Mouse (Mus musculus): ENCODE data around the gene Atp1b1. TPM values are rescaled to one million over a fixed set of nuclear protein-coding genes. Genes with fewer than 3 reads are reported as not detected.

The Atp1b1 gene
- total and polyA plus RNA-seq, 3 experiments, result 0.17 to 0.32 (median 0.23) TPM

DNA sequence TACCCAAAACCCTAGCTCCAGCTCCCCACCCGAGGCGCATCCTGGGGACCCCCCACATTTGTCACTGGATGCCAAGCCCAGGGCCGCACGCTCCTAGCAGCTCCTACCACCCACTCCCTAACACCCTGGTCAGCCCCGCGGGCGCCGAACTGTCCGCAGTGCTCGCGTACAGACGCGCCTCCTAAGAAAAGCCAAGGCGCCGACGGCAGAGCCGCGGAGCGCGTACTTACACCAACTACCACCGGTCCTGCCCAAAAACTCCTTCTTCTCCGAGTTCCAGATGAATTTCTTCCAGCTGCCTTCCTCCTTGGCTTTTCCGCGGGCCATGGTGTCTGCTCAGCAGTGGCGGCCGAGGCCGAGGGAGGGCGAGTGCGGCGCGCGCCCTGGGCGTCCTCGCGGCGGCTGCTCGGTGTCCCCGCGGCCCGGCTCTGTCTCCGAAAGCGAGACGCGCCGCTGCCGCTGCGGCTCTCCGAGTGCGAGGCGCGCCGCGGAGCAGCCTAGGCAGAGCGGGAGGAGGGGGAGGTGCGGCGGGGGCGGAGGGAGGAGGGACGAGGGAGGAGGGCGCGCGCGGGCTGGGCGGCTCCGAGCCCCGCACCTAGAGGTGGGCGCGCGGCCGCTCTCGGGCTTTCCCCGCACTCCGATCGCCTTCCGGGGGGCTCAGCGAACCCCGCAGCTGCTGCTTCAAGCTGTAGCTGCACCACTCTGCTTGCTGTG is 467 bp downstream of the Atp1b1 start:
- H3K36me3 ChIP-seq (replicated peaks in 1 of 2; ENCODE audit: control insufficient read depth in 1 of 2, insufficient read depth in 1 of 2, low read length in 1 of 2), result no peaks in the 10 kb centered on the region
- H3K27ac ChIP-seq (ENCODE audit: insufficient read depth, low read depth), result no peak overlapping the region
- no peak overlapping the region for H3K9ac ChIP-seq (ENCODE audit: insufficient read depth, low read depth)
- DNase-seq (ENCODE audit: extremely low read depth), result no peak
- H3K27me3 ChIP-seq (replicated peaks), result peaks cover 29% of the 10 kb centered on the region
- H3K9me3 ChIP-seq (replicated peaks; ENCODE audit: low read length), result no peaks in the 10 kb centered on the region
- no peaks in the 10 kb centered on the region for H3K79me2 ChIP-seq (replicated peaks; ENCODE audit: control insufficient read depth, extremely low read depth, insufficient read depth, poor library complexity, severe bottlenecking)
- in situ Hi-C loops (cut with MboI; ENCODE audit: low pct_ligation_motif_present, low pct_unique_long_range_greater_than_20kb, low sequenced_read_pairs), result no loop called here
- H3K4me3 ChIP-seq (replicated peaks in 1 of 3; ENCODE audit: low read depth in 2 of 3, low read length in 2 of 3, poor library complexity in 1 of 3), result peak overlapping the region in 2 of 3 experiments; percentile 41 to 62
- H3K4me1 ChIP-seq (ENCODE audit: control insufficient read depth in 1 of 2, insufficient read depth in 2 of 2), result peaks cover 11 to 22% of the 10 kb centered on the region in 2 experiments
- dilution Hi-C loops (cut with MboI; ENCODE audit: extremely low pct_ligation_motif_present, extremely low pct_unique_long_range_greater_than_20kb, low sequenced_read_pairs), result no loop called here
- no peak for TF ChIP-seq IRF4 (IDR thresholded peaks at IDR 0.05; ENCODE audit: low read depth, low read length)
- no peak for TF ChIP-seq ZNF384 (IDR thresholded peaks at IDR 0.05; ENCODE audit: low read depth, low read length)
- no peak for TF ChIP-seq ELF1 (IDR thresholded peaks at IDR 0.05; ENCODE audit: low read depth, low read length)
- TF ChIP-seq PAX5 (IDR thresholded peaks at IDR 0.05; ENCODE audit: low read length), result no peak
- no peak for TF ChIP-seq MYC (IDR thresholded peaks at IDR 0.05; ENCODE audit: low read depth, low read length)
- TF ChIP-seq ZMIZ1 (IDR thresholded peaks at IDR 0.05; ENCODE audit: low read depth, low read length), result no peak
- TF ChIP-seq UBTF (IDR thresholded peaks at IDR 0.05; ENCODE audit: low read depth, low read length), result no peak
- TF ChIP-seq NRF1 (IDR thresholded peaks at IDR 0.05; ENCODE audit: low read depth, low read length), result no peak
- TF ChIP-seq USF1 (IDR thresholded peaks at IDR 0.05; ENCODE audit: low read depth, low read length), result no peak
- TF ChIP-seq BHLHE40 (IDR thresholded peaks at IDR 0.05; ENCODE audit: low read depth, low read length), result no peak
- no peak for TF ChIP-seq NELFE (IDR thresholded peaks at IDR 0.05; ENCODE audit: low read depth, low read length)
- no peak for TF ChIP-seq MAX (IDR thresholded peaks at IDR 0.05; ENCODE audit: low read length)
- TF ChIP-seq TBP (conservative IDR thresholded peaks at IDR 0.05; ENCODE audit: low read depth, low read length), result no peak
- TF ChIP-seq POLR2A (IDR thresholded peaks at IDR 0.05; ENCODE audit: low read depth, low read length), result no peak
- TF ChIP-seq POLR2AphosphoS2 (IDR thresholded peaks at IDR 0.05; ENCODE audit: low read depth, low read length), result no peak
- TF ChIP-seq ETS1 (conservative IDR thresholded peaks at IDR 0.05; ENCODE audit: low read depth, low read length), result no peak
- TF ChIP-seq ZC3H11A (IDR thresholded peaks at IDR 0.05; ENCODE audit: low read depth, low read length), result no peak
- peak overlapping the region; percentile 93 for H3K4me2 ChIP-seq (ENCODE audit: insufficient read depth, low read depth, poor library complexity, severe bottlenecking)

- no peak overlapping the region for H3K9ac ChIP-seq (ENCODE audit: insufficient read depth, low read depth)
- H3K27ac ChIP-seq (ENCODE audit: insufficient read depth, low read depth), result no peak overlapping the region
- in situ Hi-C loops (cut with MboI; ENCODE audit: low pct_ligation_motif_present, low pct_unique_long_range_greater_than_20kb, low sequenced_read_pairs), result no loop called here
- dilution Hi-C loops (cut with MboI; ENCODE audit: extremely low pct_ligation_motif_present, extremely low pct_unique_long_range_greater_than_20kb, low sequenced_read_pairs), result no loop called here
- DNase-seq (ENCODE audit: extremely low read depth), result no peak
- no peak for TF ChIP-seq NELFE (IDR thresholded peaks at IDR 0.05; ENCODE audit: low read depth, low read length)
- no peak for TF ChIP-seq SIN3A (IDR thresholded peaks at IDR 0.05; ENCODE audit: low read length)
- TF ChIP-seq POLR2AphosphoS2 (IDR thresholded peaks at IDR 0.05; ENCODE audit: low read depth, low read length), result no peak
- no peak for TF ChIP-seq ZNF384 (IDR thresholded peaks at IDR 0.05; ENCODE audit: low read depth, low read length)
- no peak for TF ChIP-seq USF1 (IDR thresholded peaks at IDR 0.05; ENCODE audit: low read depth, low read length)
- TF ChIP-seq ELF1 (IDR thresholded peaks at IDR 0.05; ENCODE audit: low read depth, low read length), result no peak
- TF ChIP-seq EP300 (IDR thresholded peaks at IDR 0.05; ENCODE audit: low read length), result no peak
- TF ChIP-seq IRF4 (IDR thresholded peaks at IDR 0.05; ENCODE audit: low read depth, low read length), result no peak
- no peak for TF ChIP-seq UBTF (IDR thresholded peaks at IDR 0.05; ENCODE audit: low read depth, low read length)
- no peak for TF ChIP-seq MEF2A (IDR thresholded peaks at IDR 0.05; ENCODE audit: borderline replicate concordance, low read depth, low read length)
- TF ChIP-seq TCF12 (IDR thresholded peaks at IDR 0.05; ENCODE audit: low read depth, low read length), result no peak
- TF ChIP-seq POLR2A (IDR thresholded peaks at IDR 0.05; ENCODE audit: low read depth, low read length), result no peak
- no peak for TF ChIP-seq KAT2A (IDR thresholded peaks at IDR 0.05; ENCODE audit: insufficient replicate concordance, low read length)
- TF ChIP-seq ETS1 (conservative IDR thresholded peaks at IDR 0.05; ENCODE audit: low read depth, low read length), result no peak
- no peak for TF ChIP-seq MAX (IDR thresholded peaks at IDR 0.05; ENCODE audit: low read length)
- TF ChIP-seq MAFK (IDR thresholded peaks at IDR 0.05; ENCODE audit: insufficient replicate concordance, low read length), result no peak
- no peak for TF ChIP-seq USF2 (conservative IDR thresholded peaks at IDR 0.05; ENCODE audit: low read depth, low read length)
- H3K9me3 ChIP-seq (replicated peaks; ENCODE audit: low read length), result no peaks in the 10 kb centered on the region
- H3K4me3 ChIP-seq (replicated peaks in 1 of 3; ENCODE audit: low read depth in 2 of 3, low read length in 2 of 3, poor library complexity in 1 of 3), result no peak overlapping the region
- H3K36me3 ChIP-seq (replicated peaks in 1 of 2; ENCODE audit: control insufficient read depth in 1 of 2, insufficient read depth in 1 of 2, low read length in 1 of 2), result no peaks in the 10 kb centered on the region
- no peak overlapping the region for H3K4me2 ChIP-seq (ENCODE audit: insufficient read depth, low read depth, poor library complexity, severe bottlenecking)
- no peaks in the 10 kb centered on the region for H3K79me2 ChIP-seq (replicated peaks; ENCODE audit: control insufficient read depth, extremely low read depth, insufficient read depth, poor library complexity, severe bottlenecking)
- H3K27me3 ChIP-seq (replicated peaks), result peaks cover 29% of the 10 kb centered on the region
- peaks cover 13 to 25% of the 10 kb centered on the region in 2 experiments for H3K4me1 ChIP-seq (ENCODE audit: control insufficient read depth in 1 of 2, insufficient read depth in 2 of 2)
Measured at GRCm38 (mm10) chr1:164456731-164457130, 1.4 kb downstream of the Atp1b1 start.
